Mouse (Mus musculus): ENCODE data around the gene Camta1.

DNA sequence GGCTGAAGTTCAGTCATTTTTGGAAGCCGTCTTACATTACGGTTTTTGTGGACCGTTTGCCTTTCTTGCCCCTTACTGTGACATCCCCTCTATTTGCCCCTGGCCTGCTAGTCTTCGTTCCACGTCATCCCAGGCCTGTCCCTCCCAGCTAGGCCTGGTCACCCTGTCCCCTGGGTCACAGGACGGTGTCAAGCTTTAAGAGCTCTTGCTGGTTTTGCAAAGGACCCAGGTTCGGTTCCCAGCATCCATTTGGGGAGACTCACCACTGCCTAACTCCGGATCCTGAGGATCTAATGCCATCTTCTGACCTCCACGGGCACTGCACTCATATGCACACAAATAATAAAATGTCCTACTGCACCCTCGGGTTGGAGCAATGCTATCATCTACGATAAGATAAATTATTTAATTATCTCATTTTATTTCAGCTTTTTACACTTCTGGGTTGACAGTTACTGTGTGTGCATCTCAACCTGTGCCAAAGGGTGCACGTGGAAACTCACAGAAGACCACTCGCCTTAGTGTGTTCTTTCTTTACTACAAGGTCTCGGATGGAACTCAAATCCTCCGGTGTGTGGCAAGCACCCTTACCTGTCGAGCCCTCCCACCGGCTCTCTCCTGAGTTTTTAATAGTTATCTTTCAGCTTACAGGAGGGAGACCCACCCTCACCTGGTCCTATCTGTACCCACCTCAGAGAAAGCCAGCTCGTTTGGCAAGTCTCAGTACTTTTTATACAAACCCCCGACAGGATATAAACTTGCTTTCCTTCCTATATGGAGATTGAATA lies 951.3 kb downstream of the Camta1 start:
- TF ChIP-seq CTCF (IDR thresholded peaks at IDR 0.05; ENCODE audit: low read depth) (peak; percentile 2; the same call in 1 of the 2 replicates), EP300 (IDR thresholded peaks at IDR 0.05; ENCODE audit: low read depth) (no peak)
